Mouse (Mus musculus) heart, postnatal 4 days (tissue): ENCODE measurements around the gene Agbl1. TPM values are rescaled to one million over a fixed set of nuclear protein-coding genes. Genes with fewer than 3 reads are reported as not detected.

Experiments
- DNase-seq: peaks from one replicate; pipeline ENCODE4 v3.0.0; 2021
- total RNA-seq, 2 experiments: library from RNA; stranded (reverse); gene quantifications; 2 replicates each; pipeline ENCODE4 v1.2.3; 2021

Agbl1 gene
- total RNA-seq, 2 experiments from 2014 or later, result 0.18 to 0.24 TPM

GRCm38 (mm10) chr7:76971334-76971733 is 741.6 kb downstream of the Agbl1 start:
- DNase-seq, result peak; percentile 9

- DNase-seq, result no peak
Measured at GRCm38 (mm10) chr7:77009571-77009970, 779.9 kb downstream of the Agbl1 start.

- no peak for DNase-seq
Measured at GRCm38 (mm10) chr7:77029019-77029418, 799.3 kb downstream of the Agbl1 start.

GRCm38 (mm10) chr7:77076033-77076432 is 846.3 kb downstream of the Agbl1 start:
- no peak for DNase-seq

- DNase-seq, result no peak
Measured at GRCm38 (mm10) chr7:77087266-77087665, 857.6 kb downstream of the Agbl1 start.

- DNase-seq, result no peak
Measured at GRCm38 (mm10) chr7:77095153-77095552, 865.5 kb downstream of the Agbl1 start.

- no peak for DNase-seq
Measured at GRCm38 (mm10) chr7:77114021-77114420, 884.3 kb downstream of the Agbl1 start.

- DNase-seq, result no peak
Measured at GRCm38 (mm10) chr7:77129045-77129444, 899.4 kb downstream of the Agbl1 start.

- peak; percentile 9 for DNase-seq
Measured at GRCm38 (mm10) chr7:77131950-77132349, 902.3 kb downstream of the Agbl1 start.

GRCm38 (mm10) chr7:77132615-77133420 is 903.1 kb downstream of the Agbl1 start:
- peak; percentile 29 for DNase-seq

GRCm38 (mm10) chr7:77134860-77135259 is 905.2 kb downstream of the Agbl1 start:
- no peak for DNase-seq

- DNase-seq, result no peak
Measured at GRCm38 (mm10) chr7:77138707-77139106, 909.0 kb downstream of the Agbl1 start.

GRCm38 (mm10) chr7:77147527-77147926 is 917.8 kb downstream of the Agbl1 start:
- DNase-seq, result no peak

- no peak for DNase-seq
Measured at GRCm38 (mm10) chr7:77148820-77149219, 919.1 kb downstream of the Agbl1 start.

GRCm38 (mm10) chr7:77149846-77150245 is 920.2 kb downstream of the Agbl1 start:
- DNase-seq, result no peak

GRCm38 (mm10) chr7:77152393-77152792 is 922.7 kb downstream of the Agbl1 start:
- no peak for DNase-seq

GRCm38 (mm10) chr7:77152909-77153308 is 923.2 kb downstream of the Agbl1 start:
- no peak for DNase-seq

GRCm38 (mm10) chr7:77164921-77165320 is 935.2 kb downstream of the Agbl1 start:
- DNase-seq, result no peak
